Mouse (Mus musculus): ENCODE measurements around the gene Dnajc28. TPM values are rescaled to one million over a fixed set of nuclear protein-coding genes. Genes with fewer than 3 reads are reported as not detected.
A peak's percentile ranks its signal among the peaks of the same experiment; 100 is the strongest.
"Not testable (repeated sequence)": the region's sequence is repeated elsewhere in the genome, so short reads cannot be mapped to it uniquely, and the experiment has no call there.

Dnajc28 gene
- polyA plus RNA-seq, 1 experiment from 2014 or later = 5.8 TPM

DNA sequence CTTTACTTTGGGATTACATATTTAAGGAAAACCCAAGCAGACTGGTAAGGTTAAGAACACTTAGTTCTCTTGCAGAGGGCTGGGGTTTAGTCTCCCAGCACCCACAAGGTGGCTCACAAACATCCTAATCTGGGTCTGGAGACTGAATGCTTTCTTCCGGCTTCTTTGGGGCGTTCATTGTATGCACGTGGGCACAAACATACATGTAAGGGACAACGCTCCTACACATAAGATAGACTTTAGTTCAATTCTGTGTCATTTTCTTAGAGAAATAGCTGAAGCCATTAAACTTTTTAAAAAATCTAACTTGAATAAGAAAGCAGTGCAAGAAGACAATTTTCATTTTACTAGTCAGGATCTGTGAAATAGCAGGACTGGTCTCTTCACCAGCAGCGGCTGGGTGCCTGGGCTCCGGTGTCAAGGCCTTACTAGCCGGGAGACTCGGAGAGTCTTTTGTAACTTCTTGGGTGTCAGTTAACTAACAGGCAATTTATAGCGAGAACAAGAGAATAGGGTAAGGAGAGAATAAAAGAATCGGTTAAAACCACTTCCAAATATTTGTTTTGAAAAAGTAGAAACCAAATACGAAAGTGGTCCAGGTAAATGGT is 27.3 kb upstream of the Dnajc28 start:
- peak overlapping the region; percentile 79 to 84 for H3K4me3 ChIP-seq (ENCODE audit: control insufficient read depth in 1 of 2, insufficient read depth in 1 of 2, low read depth in 1 of 2, low read length in 2 of 2)
- H3K36me3 ChIP-seq (ENCODE audit: control insufficient read depth, insufficient read depth, low read length) = peaks cover 19% of the 10 kb centered on the region
- 2% methylated on average over 11 of the region's 11 CpGs for WGBS
- H3K9me3 ChIP-seq (ENCODE audit: control insufficient read depth, low read length) = no peaks in the 10 kb centered on the region
- peak overlapping the region; percentile 92 for H3K4me2 ChIP-seq (ENCODE audit: low read length)
- ATAC-seq (ENCODE audit: insufficient number of reproducible peaks, insufficient read depth, low FRiP score, low read depth) = no peak
- H3K27me3 ChIP-seq (ENCODE audit: control insufficient read depth, insufficient read depth, low read length) = no peaks in the 10 kb centered on the region
- H3K4me1 ChIP-seq (ENCODE audit: control insufficient read depth in 2 of 2, insufficient read depth in 2 of 2, low read length in 2 of 2) = peaks cover 2 to 9% of the 10 kb centered on the region in 2 experiments; a peak in 3 of 4 replicates
- peak overlapping the region; percentile 62 to 97 for H3K27ac ChIP-seq (replicated peaks in 1 of 2; ENCODE audit: control insufficient read depth in 1 of 2, insufficient read depth in 1 of 2, low read depth in 2 of 2, low read length in 2 of 2)
- H3K9ac ChIP-seq (ENCODE audit: low read length) = peak overlapping the region; percentile 80

DNA sequence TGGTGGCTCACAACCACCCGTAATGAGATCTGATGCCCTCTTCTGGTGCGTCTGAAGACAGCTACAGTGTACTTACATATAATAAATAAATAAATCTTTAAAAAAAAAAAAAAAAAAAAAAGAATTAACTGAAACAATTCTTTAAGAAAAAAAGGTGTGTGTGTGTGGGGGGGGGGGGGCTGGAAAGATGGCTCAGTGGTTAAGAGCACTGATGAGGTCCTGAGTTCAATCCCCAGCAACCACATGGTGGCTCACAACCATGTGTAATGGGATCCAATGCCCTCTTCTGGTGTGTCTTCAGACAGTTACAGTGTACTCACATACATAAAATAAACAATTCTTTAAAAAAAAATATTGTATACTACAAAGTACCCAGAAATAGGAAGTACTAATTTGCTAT is 26.6 kb upstream of the Dnajc28 start:
- not testable (repeated sequence) for H3K9ac ChIP-seq (ENCODE audit: low read length); H3K4me3 ChIP-seq (ENCODE audit: control insufficient read depth in 1 of 2, insufficient read depth in 1 of 2, low read depth in 1 of 2, low read length in 2 of 2); H3K27ac ChIP-seq (replicated peaks in 1 of 2; ENCODE audit: control insufficient read depth in 1 of 2, insufficient read depth in 1 of 2, low read depth in 2 of 2, low read length in 2 of 2); H3K27me3 ChIP-seq (ENCODE audit: control insufficient read depth, insufficient read depth, low read length); H3K4me1 ChIP-seq (ENCODE audit: control insufficient read depth in 2 of 2, insufficient read depth in 2 of 2, low read length in 2 of 2); H3K9me3 ChIP-seq (ENCODE audit: control insufficient read depth, low read length); ATAC-seq (ENCODE audit: insufficient number of reproducible peaks, insufficient read depth, low FRiP score, low read depth)
- WGBS = no CpG with 5 or more reads among the region's 2 CpGs
- Histone ChIP-seq H3K36me3 (ENCODE audit: control insufficient read depth, insufficient read depth, low read length) (peaks cover 25% of the 10 kb centered on the region), H3K4me2 (ENCODE audit: low read length) (peak overlapping the region; percentile 92)

DNA sequence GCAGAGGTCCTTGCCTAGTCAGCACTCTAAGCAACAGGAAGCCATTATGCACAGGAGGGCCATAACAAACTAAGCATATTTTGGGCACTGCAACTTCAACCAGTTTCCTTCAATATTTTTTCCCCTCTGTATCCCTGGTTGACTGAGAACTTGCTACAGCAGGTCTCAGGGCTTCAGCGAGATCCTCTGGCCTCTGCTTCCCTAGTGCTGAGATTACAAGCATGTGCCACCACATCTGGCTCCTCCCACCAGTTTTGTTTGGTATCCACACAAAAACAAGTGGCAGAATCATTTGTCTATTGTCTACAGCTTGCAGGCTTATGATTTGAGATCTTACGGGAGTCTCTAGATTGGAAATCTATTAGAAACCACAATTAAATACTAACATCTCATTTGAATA is 26.1 kb upstream of the Dnajc28 start:
- Histone ChIP-seq H3K27me3 (ENCODE audit: control insufficient read depth, insufficient read depth, low read length) (no peaks in the 10 kb centered on the region), H3K4me2 (ENCODE audit: low read length) (no peak overlapping the region), H3K4me1 (ENCODE audit: control insufficient read depth in 2 of 2, insufficient read depth in 2 of 2, low read length in 2 of 2) (peaks cover 2 to 9% of the 10 kb centered on the region in 2 experiments; a peak in 3 of 4 replicates), H3K9me3 (ENCODE audit: control insufficient read depth, low read length) (no peaks in the 10 kb centered on the region), H3K9ac (ENCODE audit: low read length) (no peak overlapping the region), H3K4me3 (ENCODE audit: control insufficient read depth in 1 of 2, insufficient read depth in 1 of 2, low read depth in 1 of 2, low read length in 2 of 2) (no peak overlapping the region), H3K27ac (replicated peaks in 1 of 2; ENCODE audit: control insufficient read depth in 1 of 2, insufficient read depth in 1 of 2, low read depth in 2 of 2, low read length in 2 of 2) (no peak overlapping the region), H3K36me3 (ENCODE audit: control insufficient read depth, insufficient read depth, low read length) (peaks cover 30% of the 10 kb centered on the region)
- 88% methylated on average over 2 of the region's 2 CpGs for WGBS
- ATAC-seq (ENCODE audit: insufficient number of reproducible peaks, insufficient read depth, low FRiP score, low read depth) = no peak

DNA sequence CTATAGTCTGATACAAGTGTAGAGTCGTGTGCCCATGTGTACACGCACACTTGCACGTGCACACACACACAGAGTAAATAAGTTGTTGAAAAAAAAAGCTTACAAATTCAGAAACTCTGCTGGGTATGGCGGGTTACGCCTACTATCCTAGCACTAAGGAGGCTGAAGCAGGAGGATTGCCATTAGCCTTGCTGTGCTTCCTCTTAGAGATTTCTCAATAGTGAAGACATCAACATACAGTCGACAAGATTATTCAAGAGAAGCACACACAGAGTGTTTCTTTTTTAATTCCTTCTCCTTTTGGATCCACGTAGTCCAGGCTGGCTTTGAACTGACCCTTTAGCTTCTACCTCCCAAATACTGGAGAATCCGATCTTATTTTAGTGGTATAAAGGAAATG is 21.3 kb upstream of the Dnajc28 start:
- no peaks in the 10 kb centered on the region; a peak in 1 of 4 replicates for H3K4me1 ChIP-seq (ENCODE audit: control insufficient read depth in 2 of 2, insufficient read depth in 2 of 2, low read length in 2 of 2)
- no peak overlapping the region for H3K9ac ChIP-seq (ENCODE audit: low read length)
- no peaks in the 10 kb centered on the region for H3K9me3 ChIP-seq (ENCODE audit: control insufficient read depth, low read length)
- no peak overlapping the region for H3K27ac ChIP-seq (replicated peaks in 1 of 2; ENCODE audit: control insufficient read depth in 1 of 2, insufficient read depth in 1 of 2, low read depth in 2 of 2, low read length in 2 of 2)
- H3K36me3 ChIP-seq (ENCODE audit: control insufficient read depth, insufficient read depth, low read length) = peaks cover 77% of the 10 kb centered on the region
- H3K4me2 ChIP-seq (ENCODE audit: low read length) = no peak overlapping the region
- no peaks in the 10 kb centered on the region for H3K27me3 ChIP-seq (ENCODE audit: control insufficient read depth, insufficient read depth, low read length)
- 93% methylated on average over 8 of the region's 8 CpGs for WGBS
- ATAC-seq (ENCODE audit: insufficient number of reproducible peaks, insufficient read depth, low FRiP score, low read depth) = no peak
- no peak overlapping the region for H3K4me3 ChIP-seq (ENCODE audit: control insufficient read depth in 1 of 2, insufficient read depth in 1 of 2, low read depth in 1 of 2, low read length in 2 of 2)

DNA sequence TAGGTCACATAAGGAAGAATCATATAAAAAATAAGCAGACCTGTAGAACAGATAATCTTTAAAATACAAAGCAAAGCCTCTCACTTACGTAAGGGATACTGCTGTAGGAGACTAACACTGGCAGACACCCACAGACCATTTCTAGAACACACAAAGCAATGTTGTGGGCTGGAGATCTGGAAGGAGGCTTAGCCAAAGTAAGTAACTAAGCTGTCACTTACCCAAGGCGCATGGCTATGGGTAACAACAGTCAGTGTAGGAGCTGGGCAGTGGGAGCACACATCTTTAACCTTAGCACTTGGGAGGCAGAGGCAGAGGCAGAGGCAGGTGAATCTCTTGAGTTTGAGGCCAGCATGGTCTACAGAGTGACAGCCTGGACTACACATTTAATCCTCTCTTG is 20.8 kb upstream of the Dnajc28 start:
- Histone ChIP-seq H3K27ac (replicated peaks in 1 of 2; ENCODE audit: control insufficient read depth in 1 of 2, insufficient read depth in 1 of 2, low read depth in 2 of 2, low read length in 2 of 2) (no peak overlapping the region), H3K9me3 (ENCODE audit: control insufficient read depth, low read length) (no peaks in the 10 kb centered on the region), H3K27me3 (ENCODE audit: control insufficient read depth, insufficient read depth, low read length) (no peaks in the 10 kb centered on the region), H3K4me2 (ENCODE audit: low read length) (no peak overlapping the region), H3K9ac (ENCODE audit: low read length) (no peak overlapping the region), H3K4me1 (ENCODE audit: control insufficient read depth in 2 of 2, insufficient read depth in 2 of 2, low read length in 2 of 2) (no peaks in the 10 kb centered on the region; a peak in 1 of 4 replicates), H3K36me3 (ENCODE audit: control insufficient read depth, insufficient read depth, low read length) (peaks cover 82% of the 10 kb centered on the region), H3K4me3 (ENCODE audit: control insufficient read depth in 1 of 2, insufficient read depth in 1 of 2, low read depth in 1 of 2, low read length in 2 of 2) (no peak overlapping the region)
- WGBS = 91% methylated on average over 2 of the region's 2 CpGs
- ATAC-seq (ENCODE audit: insufficient number of reproducible peaks, insufficient read depth, low FRiP score, low read depth) = no peak

DNA sequence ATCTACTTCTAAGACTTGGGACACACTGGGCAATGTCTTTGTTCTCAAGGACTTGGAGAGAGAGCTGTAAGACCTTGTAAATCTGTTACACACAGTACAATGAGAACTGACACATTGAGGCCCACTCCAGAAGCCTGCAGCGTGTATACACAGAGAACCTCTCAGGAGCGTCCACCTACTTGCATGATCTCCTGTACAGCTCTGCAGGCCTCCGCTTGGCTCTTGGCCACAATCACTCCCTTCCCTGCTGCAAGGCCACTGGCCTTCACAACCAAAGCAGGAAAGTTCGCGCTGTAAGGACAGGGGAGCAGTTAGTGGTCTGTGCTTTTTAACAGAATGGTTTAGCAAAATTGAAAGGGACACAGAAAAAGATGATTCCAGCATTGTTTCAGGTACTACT is 20.3 kb upstream of the Dnajc28 start:
- WGBS = 92% methylated on average over 5 of the region's 5 CpGs
- H3K9me3 ChIP-seq (ENCODE audit: control insufficient read depth, low read length) = no peaks in the 10 kb centered on the region
- H3K4me1 ChIP-seq (ENCODE audit: control insufficient read depth in 2 of 2, insufficient read depth in 2 of 2, low read length in 2 of 2) = no peaks in the 10 kb centered on the region
- H3K9ac ChIP-seq (ENCODE audit: low read length) = no peak overlapping the region
- H3K27ac ChIP-seq (replicated peaks in 1 of 2; ENCODE audit: control insufficient read depth in 1 of 2, insufficient read depth in 1 of 2, low read depth in 2 of 2, low read length in 2 of 2) = no peak overlapping the region
- H3K4me2 ChIP-seq (ENCODE audit: low read length) = no peak overlapping the region
- ATAC-seq (ENCODE audit: insufficient number of reproducible peaks, insufficient read depth, low FRiP score, low read depth) = no peak
- H3K36me3 ChIP-seq (ENCODE audit: control insufficient read depth, insufficient read depth, low read length) = peaks cover 83% of the 10 kb centered on the region
- H3K27me3 ChIP-seq (ENCODE audit: control insufficient read depth, insufficient read depth, low read length) = no peaks in the 10 kb centered on the region
- no peak overlapping the region for H3K4me3 ChIP-seq (ENCODE audit: control insufficient read depth in 1 of 2, insufficient read depth in 1 of 2, low read depth in 1 of 2, low read length in 2 of 2)

DNA sequence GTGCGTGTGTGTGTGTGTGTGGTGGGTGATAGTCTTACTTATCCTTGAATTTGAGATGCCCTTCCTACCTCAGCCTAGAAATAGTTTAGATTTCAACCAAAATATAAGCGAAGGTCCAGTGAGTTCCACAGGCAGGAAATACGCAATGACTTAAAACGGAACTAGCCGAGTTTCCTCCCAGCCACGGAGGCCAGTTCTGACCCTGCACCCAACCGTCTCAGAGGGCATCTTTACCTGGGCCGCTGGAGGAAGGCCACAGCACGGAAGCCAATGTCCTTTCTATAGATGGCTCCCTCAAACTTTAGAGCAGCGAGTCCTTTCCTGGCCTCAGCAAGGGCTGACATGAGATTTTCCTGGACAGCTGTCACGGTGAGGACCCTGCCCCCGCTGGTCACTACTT is 14.8 kb upstream of the Dnajc28 start:
- peaks cover 93% of the 10 kb centered on the region for H3K36me3 ChIP-seq (ENCODE audit: control insufficient read depth, insufficient read depth, low read length)
- no peaks in the 10 kb centered on the region for H3K4me1 ChIP-seq (ENCODE audit: control insufficient read depth in 2 of 2, insufficient read depth in 2 of 2, low read length in 2 of 2)
- H3K9ac ChIP-seq (ENCODE audit: low read length) = no peak overlapping the region
- H3K27ac ChIP-seq (replicated peaks in 1 of 2; ENCODE audit: control insufficient read depth in 1 of 2, insufficient read depth in 1 of 2, low read depth in 2 of 2, low read length in 2 of 2) = no peak overlapping the region
- ATAC-seq (ENCODE audit: insufficient number of reproducible peaks, insufficient read depth, low FRiP score, low read depth) = no peak
- 89% methylated on average over 12 of the region's 12 CpGs for WGBS
- H3K9me3 ChIP-seq (ENCODE audit: control insufficient read depth, low read length) = no peaks in the 10 kb centered on the region
- H3K27me3 ChIP-seq (ENCODE audit: control insufficient read depth, insufficient read depth, low read length) = no peaks in the 10 kb centered on the region
- H3K4me2 ChIP-seq (ENCODE audit: low read length) = no peak overlapping the region
- no peak overlapping the region for H3K4me3 ChIP-seq (ENCODE audit: control insufficient read depth in 1 of 2, insufficient read depth in 1 of 2, low read depth in 1 of 2, low read length in 2 of 2)

DNA sequence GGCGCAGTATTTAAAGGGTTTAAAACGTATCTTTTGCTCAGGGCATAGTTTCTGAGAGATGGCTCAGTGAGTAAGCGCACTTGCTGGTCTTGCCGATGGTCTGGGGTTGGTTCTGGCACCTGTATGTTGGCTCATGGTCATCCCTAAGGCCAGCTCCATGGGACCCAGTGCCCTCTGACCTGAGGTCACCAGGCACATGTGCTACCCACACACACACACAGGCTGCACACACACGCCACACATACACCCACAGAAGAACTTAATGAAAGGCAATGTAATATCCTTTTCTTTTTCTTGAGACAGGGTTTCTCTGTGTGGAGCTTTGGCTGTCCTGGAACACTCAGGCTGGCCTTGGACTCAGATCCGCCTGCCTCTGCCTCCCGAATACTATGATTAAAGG is 14.1 kb upstream of the Dnajc28 start:
- Histone ChIP-seq H3K9ac (ENCODE audit: low read length) (no peak overlapping the region), H3K36me3 (ENCODE audit: control insufficient read depth, insufficient read depth, low read length) (peaks cover 93% of the 10 kb centered on the region), H3K27me3 (ENCODE audit: control insufficient read depth, insufficient read depth, low read length) (no peaks in the 10 kb centered on the region), H3K4me2 (ENCODE audit: low read length) (no peak overlapping the region), H3K9me3 (ENCODE audit: control insufficient read depth, low read length) (no peaks in the 10 kb centered on the region), H3K4me3 (ENCODE audit: control insufficient read depth in 1 of 2, insufficient read depth in 1 of 2, low read depth in 1 of 2, low read length in 2 of 2) (no peak overlapping the region), H3K4me1 (ENCODE audit: control insufficient read depth in 2 of 2, insufficient read depth in 2 of 2, low read length in 2 of 2) (no peaks in the 10 kb centered on the region), H3K27ac (replicated peaks in 1 of 2; ENCODE audit: control insufficient read depth in 1 of 2, insufficient read depth in 1 of 2, low read depth in 2 of 2, low read length in 2 of 2) (no peak overlapping the region)
- no peak for ATAC-seq (ENCODE audit: insufficient number of reproducible peaks, insufficient read depth, low FRiP score, low read depth)
- WGBS = 93% methylated on average over 7 of the region's 7 CpGs

Data from heart, embryonic 14.5 days (tissue).